Mouse (Mus musculus) MEL-GATA-1-ER (cell line): ENCODE data around the gene Dnase1l1.

Source experiments
- DNase-seq: peaks from one replicate; pipeline ENCODE4 v3.0.0-alpha.2; 2012; ENCODE audit warnings: low read depth; ENCODE audit errors: extremely low read depth

Gene Dnase1l1

DNA sequence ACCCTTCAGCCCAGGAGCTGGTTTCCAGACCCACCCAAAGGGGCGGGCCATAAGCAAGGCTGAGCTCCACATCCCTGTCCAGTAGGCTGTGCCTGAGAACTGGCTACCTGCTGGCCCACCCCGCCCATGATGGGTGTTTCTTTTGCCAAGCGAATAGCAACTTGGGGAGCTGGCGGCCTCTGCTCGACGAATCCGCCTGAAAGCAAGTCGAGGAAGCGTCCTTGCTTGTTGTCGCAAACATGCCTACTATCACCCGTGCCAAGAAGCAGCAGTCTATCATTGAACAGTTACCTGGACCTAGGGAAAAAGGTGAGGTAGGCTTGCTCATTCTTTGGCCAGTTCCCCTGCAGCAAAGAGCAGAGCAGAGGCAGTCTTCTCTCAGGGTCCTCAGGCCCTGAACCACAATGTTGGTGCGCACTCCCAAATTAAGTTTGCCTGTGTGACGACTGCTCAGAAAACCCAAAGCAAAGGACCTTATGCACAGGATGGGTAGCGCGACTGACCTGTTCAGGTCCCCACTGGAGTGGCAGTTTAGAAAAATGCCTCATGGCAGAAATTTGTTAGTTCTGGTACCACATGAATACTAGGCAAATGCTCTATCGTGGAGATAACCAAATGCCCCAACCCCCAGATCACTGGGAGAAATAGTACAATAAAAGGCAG is at the start of gene Dnase1l1, which contains the start of gene Taz:
TSS of gene Dnase1l1 (minus strand) at position 606 of the 663 bp plus-strand sequence.
TSS of gene Taz (plus strand) at position 181 of the 663 bp plus-strand sequence.
- DNase-seq, result peak; percentile 92

DNA sequence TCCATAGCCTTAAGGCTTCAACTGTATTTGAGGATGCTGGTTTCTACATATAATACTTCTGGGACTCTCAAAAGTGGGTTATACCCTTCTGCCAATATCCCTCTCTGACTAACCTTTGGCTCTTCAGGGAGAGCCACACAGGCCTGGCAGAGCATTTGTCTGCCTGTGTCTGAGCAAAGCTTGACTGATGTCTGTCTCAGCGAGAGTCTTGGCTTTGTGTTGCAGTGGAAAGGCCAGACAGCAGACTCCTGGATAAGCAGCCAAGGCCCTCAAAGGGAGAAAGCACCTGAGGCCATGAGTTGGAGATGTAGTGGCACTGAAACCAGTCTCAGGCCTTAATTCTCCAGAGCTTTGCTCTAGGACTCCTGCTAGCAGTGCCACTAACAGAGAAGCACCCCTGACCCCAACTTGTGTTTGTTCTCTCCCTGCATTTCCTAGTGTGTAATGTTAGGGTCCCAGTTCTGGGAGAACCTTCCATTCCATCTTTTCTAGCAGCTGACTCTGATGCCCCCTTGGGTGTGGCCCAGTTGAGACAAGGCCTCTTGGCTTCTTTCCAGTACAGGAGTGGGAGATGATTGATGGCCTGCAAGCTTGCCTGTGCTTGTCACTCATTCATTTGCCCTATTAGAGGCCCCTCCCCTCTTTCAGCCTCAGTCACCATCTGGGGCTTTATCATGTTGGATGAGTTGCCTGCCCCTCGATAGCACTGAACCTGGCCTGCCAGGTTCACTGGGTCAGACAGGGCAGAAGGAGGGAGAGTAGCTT is 48.2 kb upstream of the Dnase1l1 start:
- no peak for DNase-seq

DNA sequence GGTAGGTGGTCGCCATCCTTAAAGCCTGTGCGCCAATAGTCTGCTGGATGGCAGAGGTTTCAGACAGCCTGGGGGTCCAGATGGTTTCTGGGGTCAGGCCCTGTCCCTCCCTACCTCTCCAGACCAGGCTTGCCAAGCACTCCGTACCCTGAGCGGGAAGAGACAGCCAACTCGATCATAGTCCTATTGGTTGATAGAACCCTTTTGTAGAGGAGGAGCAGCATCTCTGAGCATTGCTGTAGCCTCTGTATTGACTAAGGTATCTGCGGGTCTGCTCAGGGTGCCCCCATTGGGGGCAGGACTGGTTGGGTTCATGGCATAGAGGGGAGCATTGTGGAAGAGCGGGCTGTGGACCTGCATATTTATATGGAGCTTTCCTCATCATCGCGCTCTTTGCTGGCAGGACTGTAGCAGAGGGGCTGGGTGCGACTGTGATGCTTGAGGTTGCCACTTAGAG is 47.1 kb upstream of the Dnase1l1 start:
- no peak for DNase-seq

DNA sequence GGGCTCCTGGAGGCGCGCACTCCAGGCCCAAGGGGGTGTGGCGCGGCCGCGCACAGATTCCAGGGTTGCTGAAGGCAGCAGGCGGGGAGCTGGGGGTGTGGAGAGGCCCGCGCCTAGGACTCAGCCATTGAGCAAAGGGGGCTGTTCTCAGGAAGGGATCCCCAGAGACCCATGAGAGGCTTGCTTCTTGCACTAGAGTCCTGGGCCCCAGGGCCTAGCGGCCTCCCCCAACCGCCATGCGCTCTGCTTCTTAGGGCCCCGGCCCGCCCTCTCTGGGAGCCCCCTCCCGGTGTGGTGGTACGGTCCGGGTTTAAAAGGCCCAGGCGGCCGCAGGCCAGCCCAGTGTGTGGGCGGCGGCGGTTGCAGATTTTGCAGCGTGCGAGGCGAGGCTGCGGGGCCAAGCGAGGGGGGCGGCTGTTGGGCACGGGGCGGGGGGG is 46.6 kb upstream of the Dnase1l1 start, which contains the start of gene Plxna3:
TSS of gene Plxna3 (plus strand) at position 342 of the 437 bp plus-strand sequence.
- peak; percentile 57 for DNase-seq

DNA sequence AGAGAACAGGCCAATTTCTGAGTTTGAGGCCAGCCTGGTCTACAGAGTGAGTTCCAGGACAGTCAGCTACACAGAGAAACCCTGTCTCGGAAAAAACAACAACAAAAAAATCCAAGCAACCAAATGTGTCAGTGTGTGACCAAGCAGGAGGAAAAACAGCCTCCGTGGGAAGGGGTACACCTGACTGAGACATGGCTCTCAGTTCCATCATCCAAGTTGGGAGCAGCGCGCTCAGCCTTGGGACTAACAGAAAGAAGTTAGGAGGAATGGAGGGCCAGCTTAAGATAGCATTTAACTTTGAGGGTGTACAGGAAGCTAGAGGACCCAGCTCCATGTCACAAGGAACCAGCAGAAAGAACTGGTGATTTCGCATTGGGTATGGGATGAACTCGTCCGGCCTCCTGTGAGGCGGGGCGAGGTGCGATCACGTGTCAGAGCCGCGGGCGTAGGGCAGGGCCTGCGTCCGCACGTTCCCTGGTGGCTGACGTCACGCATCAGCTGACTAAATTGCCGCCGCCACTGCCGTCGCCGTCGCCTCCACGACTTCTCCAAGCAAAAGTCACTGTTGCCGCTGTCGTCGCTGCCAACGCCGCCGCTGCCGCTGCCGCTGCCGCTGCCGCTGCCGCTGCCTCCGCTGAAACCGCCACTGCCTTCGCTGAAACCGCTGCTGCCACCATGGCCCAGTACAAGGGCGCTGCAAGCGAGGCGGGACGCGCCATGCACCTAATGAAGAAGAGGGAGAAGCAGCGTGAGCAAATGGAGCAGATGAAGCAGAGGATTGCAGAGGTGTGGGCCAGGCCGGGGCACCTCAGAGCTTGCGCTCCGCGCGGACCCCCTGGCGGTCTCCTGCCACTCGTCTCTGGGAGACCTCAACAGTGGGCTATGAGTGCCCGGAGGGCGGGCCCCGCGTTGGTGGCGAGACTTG is 30.7 kb upstream of the Dnase1l1 start, which contains the start of gene Fam50a:
TSS of gene Fam50a (plus strand) at position 494 of the 925 bp plus-strand sequence.
- peak; percentile 90 for DNase-seq

DNA sequence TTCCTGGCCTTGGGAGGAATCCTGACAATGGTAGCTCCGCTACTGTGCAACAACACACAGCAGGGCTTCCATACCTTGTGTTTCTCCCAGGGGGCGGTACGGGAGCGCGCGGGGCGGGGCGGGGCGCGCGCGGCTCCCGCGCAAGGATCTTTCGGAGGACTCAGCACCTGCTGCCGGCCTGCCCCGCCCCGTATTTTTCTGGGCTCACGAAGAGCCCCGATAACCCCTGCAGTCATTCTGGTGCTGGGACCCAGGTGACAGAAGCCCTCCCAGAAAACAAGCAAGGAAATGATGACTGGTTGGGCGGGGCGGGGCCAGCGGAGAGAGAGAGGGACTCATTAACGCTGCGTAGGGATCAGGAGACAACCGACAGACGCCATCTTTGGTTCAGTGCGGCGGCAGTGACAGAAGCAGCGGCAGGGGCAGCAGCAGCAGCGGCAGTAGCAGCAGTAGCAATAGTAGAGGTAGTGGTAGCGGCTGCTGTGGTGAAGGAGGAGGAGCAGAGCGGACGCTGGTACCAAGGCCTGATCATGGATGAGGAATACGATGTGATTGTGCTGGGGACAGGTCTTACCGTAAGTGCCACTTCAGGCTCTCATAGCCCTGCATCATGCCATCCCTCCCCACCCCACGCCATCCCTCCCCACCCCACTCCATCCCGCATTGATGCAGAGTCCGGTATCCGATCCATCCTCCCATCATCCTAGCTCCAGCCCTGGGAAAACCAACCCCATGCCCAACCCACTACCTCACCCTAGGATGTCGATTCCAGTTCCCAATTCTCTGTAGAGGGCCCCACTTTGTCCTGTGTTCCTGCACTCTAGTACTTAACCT is 22.9 kb upstream of the Dnase1l1 start, which contains the start of gene Gdi1:
TSS of gene Gdi1 (plus strand) at position 132 of the 834 bp plus-strand sequence.
- peak; percentile 74 for DNase-seq

DNA sequence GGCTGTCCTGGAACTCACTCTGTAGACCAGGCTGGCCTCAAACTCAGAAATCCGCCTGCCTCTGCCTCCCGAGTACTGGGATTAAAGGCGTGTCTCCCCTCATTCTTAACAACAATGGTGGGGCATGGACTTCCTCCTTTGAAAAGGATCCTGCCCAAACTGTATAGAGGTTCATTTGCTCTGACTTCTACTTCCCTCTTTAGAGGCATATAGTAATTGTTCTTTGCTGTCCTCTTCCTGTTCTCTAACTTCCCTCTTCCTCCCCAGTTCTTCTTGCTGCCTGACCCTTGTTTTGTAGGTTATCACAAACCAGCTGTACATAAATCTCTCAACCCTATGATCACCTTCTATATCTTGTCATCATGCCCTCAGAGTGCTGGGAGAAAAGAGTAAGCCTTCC is 17.6 kb upstream of the Dnase1l1 start:
- peak; percentile 83 for DNase-seq

DNA sequence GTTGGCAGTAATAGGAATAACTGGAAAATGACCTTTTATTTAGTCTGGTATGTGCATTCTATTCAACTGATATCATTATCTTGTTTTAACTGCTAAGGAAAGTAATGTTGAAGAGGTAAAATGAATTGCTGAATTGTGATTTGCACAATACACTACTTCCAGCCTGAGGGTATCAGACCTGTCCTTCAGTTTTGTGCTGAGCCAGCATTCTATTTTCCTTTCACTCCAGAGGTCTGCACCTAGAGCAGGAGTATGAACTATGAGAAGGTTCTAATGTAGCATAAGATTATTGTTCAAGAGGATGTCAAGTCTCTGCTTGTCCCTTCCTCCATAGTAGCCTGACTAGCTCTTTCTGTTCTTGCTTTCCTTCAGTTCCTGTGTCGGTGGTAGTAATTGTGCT is 16.2 kb upstream of the Dnase1l1 start:
- no peak for DNase-seq

DNA sequence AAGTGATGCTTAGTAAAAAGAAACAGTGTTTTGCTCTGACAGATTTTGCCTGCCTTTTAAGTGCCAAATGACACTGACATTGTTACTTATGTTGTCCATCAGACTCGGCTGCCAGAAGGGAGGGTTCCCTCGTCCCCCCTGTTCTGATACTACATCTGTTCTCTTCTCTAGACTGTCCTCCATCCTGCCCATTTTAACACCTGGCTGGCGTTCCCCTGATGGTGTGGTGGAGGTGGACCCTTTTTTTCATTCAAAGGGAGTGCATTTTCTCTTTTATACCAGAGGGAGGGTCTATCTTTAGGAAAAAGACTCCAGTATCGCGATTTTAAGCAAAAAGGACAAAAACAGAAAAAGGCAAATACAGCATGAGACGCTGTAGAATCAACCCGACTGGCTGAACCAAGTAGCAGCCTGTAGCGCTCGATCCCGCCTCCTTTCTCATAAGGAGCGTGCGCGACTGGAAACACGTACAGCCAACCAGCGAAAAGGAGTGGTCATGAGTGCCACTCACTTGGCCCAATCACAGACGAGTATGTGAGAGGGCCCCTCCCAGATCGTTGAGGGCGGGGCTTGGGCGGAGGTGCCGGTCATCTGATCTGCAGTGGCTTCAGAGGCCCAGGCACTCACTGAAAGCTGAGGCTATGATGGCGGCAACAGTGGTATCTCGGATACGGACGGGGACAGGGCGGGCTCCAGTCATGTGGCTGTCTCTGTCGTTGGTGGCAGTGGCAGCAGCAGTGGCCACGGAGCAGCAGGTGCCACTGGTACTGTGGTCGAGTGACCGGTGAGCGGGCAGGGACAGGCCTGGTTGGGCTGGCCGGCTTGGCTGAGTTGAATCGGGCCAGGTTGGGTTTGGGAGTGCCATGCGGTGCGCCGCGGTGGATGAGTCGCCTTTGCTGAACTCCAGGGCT is 14.7 kb upstream of the Dnase1l1 start, which contains the start of gene Atp6ap1:
TSS of gene Atp6ap1 (plus strand) at position 560 of the 911 bp plus-strand sequence.
- peak; percentile 96 for DNase-seq

DNA sequence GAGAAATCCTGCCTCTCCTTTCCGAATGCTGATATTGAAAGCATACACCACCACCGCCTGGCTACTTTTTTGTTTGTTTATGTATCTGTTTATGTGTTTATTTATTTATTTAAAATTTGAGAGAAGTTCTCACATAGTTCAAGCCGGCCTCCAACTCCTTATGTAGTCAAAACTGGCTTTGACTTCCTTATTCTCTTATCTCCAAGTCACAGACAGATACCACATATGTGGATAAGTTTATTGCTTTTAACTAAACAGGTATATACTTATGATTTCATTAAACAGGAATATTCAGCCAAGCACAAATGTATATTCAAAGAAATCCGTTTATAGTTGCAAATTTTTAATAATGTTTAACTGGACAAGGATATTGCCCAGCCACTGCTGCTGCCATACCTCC is 11.3 kb upstream of the Dnase1l1 start:
- no peak for DNase-seq

DNA sequence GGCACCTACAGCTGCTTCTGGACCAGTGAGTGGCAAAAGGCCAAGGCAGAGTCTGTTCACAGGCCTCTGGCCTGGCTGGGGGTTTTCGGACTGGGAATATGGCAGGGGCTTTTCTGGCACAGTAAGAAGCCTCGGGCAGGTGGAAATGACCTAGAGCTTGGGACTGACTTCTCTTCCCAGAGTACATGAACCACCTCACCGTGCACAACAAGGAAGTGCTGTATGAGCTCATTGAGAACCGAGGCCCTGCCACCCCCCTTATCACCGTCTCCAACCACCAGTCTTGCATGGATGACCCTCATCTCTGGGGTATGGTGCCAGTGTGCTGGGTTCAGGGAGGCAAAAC is 928 bp upstream of the Dnase1l1 start:
- DNase-seq, result no peak

DNA sequence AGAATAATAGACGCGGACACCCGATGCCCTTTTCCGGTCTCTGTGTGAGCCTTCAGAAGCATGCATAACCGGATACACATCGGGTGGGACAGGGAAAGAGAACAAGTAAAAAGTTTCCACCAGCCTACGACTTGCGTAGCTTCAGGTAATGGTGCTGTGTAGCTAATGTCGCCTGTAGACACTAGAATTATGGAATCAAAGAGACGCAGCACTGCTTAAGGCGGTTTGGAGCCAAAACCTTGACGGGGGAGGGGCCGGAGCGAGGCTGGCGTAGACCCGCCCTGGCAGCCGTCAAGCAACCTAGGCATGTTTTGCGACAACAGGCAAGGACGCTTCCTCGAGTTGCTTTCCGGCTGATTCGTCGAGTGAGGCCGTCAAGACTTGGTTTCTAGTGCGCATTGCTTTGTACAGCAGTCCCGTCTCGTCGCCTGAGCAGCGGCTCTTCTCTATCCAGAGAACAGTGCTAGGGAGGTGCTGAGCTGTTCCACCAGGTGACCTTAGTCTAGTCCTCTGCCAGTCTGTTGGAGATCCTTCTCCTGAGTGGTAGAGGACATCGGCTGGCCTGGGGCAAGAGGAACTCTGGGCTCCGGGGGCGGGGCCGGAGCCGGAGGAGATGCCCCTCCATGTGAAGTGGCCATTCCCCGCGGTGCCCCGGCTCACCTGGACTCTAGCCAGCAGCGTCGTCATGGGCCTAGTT is 406 bp upstream of the Dnase1l1 start:
- peak; percentile 89 for DNase-seq

DNA sequence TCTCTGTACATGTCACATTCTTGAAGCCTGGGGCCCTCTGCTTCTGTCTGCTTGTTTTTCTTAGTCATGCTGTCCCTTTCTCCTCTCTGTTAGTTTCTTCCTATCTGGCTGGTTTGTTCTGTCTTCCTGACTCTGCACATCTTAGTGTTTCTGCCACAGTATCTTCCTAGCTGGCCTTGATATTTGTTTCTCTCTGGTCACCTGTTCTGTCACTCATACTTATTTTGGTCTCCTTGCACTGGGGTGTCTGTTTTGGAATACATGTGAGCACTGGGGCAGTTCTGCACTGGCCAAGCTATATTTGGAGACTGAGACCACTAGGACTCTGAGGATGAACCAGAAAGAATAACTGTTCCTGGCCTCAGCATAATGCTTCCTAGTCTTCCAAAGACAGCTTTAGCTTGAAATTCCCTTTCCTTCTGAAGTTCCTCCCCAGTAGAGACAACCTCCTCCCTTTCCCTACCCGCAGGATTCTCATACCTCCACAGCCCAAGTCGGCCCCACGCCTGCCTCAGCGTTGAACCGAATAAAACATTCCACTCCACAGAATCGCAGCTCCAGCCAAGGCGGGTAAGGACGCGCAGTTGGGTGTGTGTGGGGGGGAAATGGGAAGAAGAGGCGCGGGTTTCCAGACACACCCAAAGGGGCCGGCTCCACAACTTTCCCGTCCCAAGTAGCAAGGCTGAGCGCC is 951 bp downstream of the Dnase1l1 start:
- no peak for DNase-seq

DNA sequence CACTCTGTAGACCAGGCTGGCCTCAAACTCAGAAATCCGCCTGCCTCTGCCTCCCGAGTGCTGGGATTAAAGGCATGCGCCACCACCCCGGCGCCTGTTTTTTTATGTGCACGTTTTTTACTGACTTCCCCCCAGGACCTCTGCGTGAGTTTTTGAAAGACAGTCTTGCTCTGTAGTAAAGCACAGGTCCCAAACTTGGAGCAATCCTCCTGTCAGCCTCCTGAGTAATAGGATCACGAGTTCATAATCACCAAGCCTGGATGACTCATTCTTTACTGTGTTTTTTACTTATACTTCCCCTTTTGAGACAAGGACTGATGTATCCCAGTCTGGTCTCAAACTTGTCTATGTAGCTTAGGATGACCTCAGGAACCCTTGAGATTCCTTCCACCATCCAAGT is 4.2 kb downstream of the Dnase1l1 start:
- DNase-seq, result peak; percentile 93

DNA sequence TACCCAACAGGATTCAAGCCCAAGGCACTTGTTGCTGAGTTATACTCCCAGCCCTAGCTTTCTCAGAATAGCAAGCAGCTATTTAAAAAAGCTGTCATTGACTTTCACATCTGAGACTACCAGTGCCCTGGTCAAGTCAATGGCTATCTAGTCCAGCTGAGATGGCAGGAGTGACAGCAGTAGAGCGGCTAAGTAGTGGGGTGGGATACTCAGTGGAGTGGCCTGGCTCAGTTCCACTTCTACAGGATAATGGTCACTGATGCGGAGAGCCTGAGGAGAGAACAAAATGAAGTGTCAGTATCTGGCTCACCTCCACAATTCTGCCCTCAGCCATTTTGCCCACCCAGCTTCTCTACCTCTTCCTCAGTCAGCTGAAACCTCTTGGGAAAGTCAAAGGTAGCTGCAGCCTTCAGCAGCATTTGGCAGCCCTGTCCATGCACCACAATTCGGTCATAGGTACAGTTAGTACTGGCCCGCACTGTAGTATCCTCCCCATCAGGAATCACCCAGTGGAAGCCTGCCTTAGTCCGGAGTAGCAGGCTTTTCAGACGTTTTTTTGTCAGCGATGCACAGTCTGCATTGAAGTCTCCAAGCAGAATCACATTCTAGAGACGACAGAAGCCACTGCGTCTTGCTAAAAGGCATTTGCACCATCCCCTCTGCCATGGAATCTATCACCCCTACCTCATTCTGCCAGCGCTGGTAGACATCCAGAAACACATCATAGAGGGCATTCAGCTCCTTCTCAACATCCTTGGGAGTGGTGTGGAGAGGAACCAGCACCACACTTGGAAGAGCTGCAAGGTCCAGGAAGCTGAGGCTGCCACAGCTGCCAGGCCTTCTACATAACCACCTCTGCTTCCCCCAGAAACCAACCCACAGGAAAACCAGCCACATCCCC is 8.5 kb downstream of the Dnase1l1 start:
- DNase-seq, result no peak

DNA sequence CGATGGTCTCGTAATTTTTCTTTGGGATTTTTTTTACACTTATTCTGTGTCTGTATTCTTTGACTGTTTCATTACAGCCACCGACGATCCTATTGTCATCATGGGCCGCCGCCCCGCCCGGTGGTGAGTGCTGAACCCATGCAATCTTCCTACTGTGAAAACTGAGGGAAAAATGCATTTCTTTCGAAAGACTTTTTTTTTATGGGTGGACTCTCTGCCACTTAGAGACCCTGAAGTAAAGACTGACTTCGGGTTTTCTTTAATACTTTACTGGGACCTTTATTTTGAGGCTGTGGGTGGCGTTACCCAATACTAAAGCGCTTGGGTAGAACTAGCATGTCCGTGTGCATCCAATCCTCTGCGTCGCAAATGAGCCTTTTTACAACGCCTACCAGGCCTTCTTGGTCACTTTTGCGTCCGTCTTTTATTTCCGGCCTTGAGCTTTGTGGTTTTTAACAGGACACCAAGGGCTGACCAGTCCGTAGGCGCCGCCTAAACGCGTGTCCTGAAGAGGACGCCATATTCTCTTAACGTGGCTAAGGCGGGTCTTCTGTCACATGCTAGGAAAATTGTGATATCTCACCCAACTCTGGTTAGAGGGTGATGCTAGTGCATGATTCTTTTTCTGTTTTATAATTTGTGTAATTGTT is 11.1 kb downstream of the Dnase1l1 start:
- DNase-seq, result no peak
